Mouse (Mus musculus): Measurements from ENCODE around the gene Phldb2.
A peak's percentile ranks its signal among the peaks of the same experiment; 100 is the strongest.

Gene Phldb2

GRCm38 (mm10) chr16:45953394-45953793 is at the start of gene Phldb2:
Gene Phldb2, minus strand, starts transcription at chr16:45953598.
- DNase-seq (ENCODE audit: low spot score) = no peak

DNA sequence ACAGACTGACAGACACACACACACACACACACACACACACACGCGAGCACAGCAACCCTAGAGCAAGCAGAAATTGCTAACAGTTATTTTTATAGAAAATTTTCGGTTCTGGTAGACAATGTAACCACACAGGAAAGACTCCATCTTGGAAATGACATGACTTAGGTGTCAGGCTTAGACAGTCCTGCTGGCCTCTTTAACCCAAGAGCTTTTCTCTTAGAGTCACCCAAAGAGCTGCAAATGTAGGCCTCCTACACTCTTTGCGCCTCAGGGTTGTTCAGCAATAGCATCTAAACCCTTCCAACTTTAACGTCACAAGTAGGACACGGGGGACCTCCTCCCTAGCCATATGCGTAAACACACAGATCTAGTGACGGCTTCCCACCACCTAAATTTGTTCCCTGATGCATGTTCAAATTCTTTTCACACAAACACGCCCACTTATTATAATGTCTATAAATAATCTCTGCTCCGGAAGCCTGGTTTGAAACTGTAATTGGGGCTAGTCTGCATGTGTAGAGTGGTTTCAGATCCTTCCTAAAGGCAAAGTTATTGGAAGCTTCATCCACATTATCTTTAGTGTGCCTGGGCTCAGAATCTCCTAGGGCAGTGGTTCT is 48.3 kb upstream of the Phldb2 start:
- DNase-seq (ENCODE audit: low spot score) = no peak

GRCm38 (mm10) chr16:46000976-46001375 is 47.6 kb upstream of the Phldb2 start:
- no peak for DNase-seq (ENCODE audit: low spot score)

- no peak for DNase-seq (ENCODE audit: low spot score)
Measured at GRCm38 (mm10) chr16:45999374-46000191, 46.2 kb upstream of the Phldb2 start.

DNA sequence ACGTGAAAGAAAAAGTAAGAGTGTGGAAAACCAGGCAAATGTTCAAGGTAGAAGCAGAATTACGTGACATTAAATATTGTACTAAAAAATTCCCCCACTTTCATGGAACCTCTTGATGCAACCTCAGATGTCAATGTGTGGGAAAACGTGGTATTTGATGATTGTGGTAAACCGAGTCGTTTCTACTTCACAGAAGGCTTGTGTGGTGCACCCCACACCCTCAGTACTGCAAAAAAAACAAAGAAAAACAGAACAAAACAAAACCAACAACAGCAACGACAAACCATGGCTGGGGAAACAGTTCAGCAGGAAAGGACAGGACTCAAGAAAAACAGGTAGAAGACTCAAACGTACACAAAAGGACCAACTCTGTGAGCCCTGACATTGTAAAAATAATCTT is 44.8 kb upstream of the Phldb2 start:
- DNase-seq (ENCODE audit: low spot score) = no peak

DNA sequence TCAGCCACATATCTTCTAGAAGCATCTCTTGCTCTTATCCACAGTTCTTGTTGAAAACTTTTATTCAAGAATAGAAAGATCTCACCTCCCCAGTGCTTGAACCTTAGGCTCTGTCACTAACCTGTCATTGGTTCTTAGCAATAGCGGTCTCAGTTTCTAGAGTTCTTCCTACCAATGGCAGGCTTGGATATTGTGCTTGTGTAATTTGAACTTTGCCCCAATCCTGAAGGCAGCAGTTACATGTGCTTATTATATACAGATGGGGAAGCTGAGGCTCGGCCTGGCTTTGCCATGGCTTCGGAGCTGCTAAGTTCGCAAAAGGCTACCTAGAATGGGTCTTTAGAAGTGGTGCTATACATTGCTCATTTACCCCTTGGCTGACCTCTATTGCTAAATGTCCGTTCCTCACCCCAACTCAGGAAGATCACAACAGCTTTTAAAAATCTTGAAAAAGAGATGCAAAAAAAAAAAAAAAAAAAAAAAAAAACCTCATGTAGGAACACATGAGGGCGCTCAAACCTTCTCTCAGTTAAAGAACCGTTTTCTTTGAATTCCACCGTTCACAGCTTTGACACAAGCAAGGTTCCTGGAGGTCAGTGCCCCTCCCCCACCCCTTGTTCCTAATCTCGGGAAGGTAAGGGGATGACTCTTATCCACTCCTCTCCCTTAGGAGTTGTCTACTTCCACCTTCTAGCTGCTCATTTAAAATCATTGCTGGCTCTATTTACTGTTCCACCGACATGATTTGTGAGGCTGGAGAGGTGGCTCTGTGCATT is 37.7 kb upstream of the Phldb2 start:
- DNase-seq (ENCODE audit: low spot score) = no peak

DNA sequence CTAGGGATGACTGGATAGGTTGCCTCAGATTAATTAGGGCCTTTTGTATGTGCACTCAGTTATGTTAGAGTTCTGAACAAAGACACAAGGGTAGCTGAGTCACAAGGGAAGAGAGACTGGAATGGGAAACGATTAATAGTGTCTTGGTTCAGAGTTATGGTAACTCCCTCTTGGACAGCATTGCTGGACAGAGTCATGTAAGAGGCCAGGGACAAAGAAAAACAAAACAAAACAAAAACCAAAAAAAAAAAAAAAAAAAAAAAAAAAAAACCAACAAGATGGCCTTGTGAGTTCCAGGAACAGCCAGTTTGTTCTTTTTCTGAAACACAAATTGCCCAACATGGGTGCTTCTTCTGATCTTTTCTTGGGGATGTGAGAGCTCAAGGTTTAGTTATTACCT is 32.8 kb upstream of the Phldb2 start:
- DNase-seq (ENCODE audit: low spot score) = no peak

- DNase-seq (ENCODE audit: low spot score) = no peak
Measured at GRCm38 (mm10) chr16:45984610-45985606, 31.5 kb upstream of the Phldb2 start.

GRCm38 (mm10) chr16:45976251-45976650 is 22.9 kb upstream of the Phldb2 start:
- DNase-seq (ENCODE audit: low spot score) = no peak

DNA sequence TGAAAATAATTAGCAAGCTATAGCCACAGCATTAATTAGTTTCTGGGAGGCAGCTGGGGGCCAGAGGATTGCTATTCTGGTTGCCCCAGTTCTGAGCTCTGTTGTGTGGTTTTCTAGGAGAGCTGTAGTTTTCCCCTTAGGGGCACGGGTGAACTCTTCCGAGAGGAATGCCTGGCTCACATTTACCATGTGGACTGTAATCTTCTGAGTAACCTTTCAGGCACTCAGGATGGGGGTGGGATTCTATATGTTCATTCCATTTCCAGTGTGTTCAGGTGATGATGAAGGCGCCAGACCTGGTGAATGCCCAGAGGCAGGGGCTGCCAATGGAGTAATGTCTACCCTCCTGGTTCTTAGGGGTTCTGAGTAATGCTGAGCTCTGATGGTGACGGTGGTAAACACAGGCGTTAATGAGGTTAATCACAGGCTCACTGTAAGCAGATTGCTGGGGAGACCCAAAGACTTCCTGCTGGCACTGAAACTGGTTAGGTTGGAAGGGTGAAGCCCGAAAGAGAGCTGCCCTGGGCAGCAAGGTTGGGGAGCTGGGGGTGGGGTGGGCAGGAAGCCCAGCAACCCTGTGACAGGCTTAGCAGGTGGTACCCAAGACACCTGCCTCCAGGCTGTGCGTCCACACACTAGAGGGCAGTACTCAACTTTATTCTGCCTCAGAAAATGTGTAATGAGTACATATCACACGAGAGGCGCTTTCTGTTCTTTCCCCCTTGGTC is 20.7 kb upstream of the Phldb2 start:
- DNase-seq (ENCODE audit: low spot score) = no peak

- no peak for DNase-seq (ENCODE audit: low spot score)
Measured at GRCm38 (mm10) chr16:45970187-45970586, 16.8 kb upstream of the Phldb2 start.

GRCm38 (mm10) chr16:45968716-45969115 is 15.3 kb upstream of the Phldb2 start:
- DNase-seq (ENCODE audit: low spot score) = no peak

DNA sequence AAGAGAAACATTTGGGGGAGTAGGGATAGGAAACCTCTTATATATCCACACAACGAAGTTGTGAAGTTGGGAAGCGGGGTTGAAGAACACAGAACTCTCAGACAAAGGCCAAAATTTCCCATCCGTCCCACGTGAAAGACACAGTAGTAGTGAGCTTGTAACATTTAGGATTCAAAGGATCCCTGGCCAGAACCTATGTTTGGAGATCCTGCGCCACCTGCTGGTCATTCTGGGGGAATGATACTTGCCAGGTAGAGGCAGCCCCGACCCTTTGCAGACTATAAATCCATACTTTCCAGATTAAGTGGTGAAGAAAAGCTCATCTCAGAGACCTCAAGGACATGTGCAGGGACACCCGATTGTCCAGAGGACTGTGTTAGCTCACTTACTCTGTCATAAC is 14.1 kb upstream of the Phldb2 start:
- peak; percentile 49 for DNase-seq (ENCODE audit: low spot score)

GRCm38 (mm10) chr16:45966604-45967003 is 13.2 kb upstream of the Phldb2 start:
- DNase-seq (ENCODE audit: low spot score) = no peak

DNA sequence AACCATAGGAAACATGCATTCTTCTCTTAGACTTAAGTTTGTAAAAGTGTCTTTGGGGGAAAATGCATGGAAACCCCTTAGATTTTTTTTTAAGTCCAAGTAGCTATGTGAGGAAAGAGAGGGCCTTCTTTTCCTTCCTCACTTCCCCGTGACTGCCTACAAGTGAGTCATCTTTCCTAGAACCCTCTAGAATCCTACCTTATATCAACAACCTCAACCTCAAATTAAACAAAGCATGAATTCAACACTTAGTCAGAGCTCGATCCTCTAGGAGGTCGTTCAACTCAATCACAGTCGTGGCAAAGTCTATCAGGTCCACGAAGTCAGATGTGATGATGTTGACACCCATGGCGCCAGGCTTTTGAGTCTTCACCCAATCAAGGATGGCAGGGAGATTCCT is 11.4 kb upstream of the Phldb2 start:
- DNase-seq (ENCODE audit: low spot score) = no peak

DNA sequence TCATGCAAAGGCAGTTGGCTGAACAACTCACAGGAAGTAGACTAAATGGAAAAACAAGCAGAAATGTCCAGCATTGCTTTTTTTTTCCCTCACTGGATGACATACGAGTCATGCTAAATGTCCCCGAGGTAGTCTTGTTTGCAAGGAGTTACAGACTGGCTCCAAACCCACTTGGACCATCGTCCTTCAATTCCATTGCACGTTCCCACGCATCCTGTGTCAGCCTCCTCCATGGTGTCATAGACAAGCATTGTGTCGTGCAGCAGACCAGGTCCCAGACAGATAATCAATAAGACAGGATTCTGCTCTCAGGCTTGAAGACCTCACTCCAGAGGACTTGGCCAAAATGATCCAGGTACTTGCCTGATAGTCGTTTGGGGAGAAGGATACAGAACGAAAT is 10.4 kb upstream of the Phldb2 start:
- DNase-seq (ENCODE audit: low spot score) = no peak

- DNase-seq (ENCODE audit: low spot score) = no peak
Measured at GRCm38 (mm10) chr16:45963088-45963487, 9.7 kb upstream of the Phldb2 start.

DNA sequence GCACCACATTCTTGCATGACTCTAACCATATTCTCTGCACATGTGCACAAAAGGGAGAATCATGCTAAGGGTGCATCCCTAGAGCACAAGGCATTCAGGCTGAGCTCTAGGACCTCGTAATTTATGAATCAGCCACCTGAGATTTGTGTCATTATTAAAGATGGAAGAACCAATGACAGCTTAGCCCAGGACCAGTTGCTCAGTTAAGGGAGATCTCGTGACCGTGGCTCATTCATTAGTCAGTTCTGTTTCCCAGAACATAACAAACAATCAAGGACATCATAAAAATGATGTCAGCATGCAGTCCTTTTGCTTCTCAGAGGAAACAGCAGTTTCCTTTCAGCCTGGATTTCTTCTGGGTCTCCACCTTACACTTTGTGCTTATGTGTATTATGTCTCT is 7.6 kb upstream of the Phldb2 start:
- DNase-seq (ENCODE audit: low spot score) = no peak

GRCm38 (mm10) chr16:45956390-45956950 is 3.1 kb upstream of the Phldb2 start:
- no peak for DNase-seq (ENCODE audit: low spot score)

DNA sequence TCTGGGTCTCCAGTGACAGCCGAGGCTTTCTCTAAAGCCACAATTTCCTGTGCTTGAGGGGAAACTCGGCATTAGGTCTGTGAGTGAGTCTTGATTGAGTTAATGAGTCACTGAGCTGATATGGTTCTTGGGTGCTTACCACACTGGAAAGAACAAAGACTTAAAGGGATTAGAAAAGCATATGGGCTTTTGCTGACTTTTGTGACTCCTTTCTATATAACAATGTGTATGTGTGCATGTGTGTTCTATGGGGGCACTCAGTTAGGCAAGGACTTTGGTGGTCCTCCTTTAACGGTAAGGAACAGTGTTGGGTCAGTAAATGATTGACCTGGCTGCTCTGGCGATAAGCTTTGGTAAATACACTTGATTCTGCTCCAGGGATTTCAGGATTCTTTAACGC is 897 bp downstream of the Phldb2 start:
- DNase-seq (ENCODE audit: low spot score) = no peak

- DNase-seq (ENCODE audit: low spot score) = no peak
Measured at GRCm38 (mm10) chr16:45952035-45952434, 1.4 kb downstream of the Phldb2 start.
